Mouse (Mus musculus): ENCODE results near the gene Cfdp1. TPM values are rescaled to one million over a fixed set of nuclear protein-coding genes. Genes with fewer than 3 reads are reported as not detected.

Cfdp1 gene
- polyA plus RNA-seq, 1 experiment from 2014 or later, result 193 TPM

- no peak overlapping the region for H3K4me2 ChIP-seq (replicated peaks)
- no peak overlapping the region for H3K27ac ChIP-seq
- no peak for ATAC-seq
- H3K4me3 ChIP-seq (replicated peaks), result no peak overlapping the region
- no peak overlapping the region for H3K9ac ChIP-seq (replicated peaks)
- WGBS, result 96% methylated on average over 6 of the region's 6 CpGs
- H3K4me1 ChIP-seq (replicated peaks), result peaks cover 23% of the 10 kb centered on the region
- peaks cover 6% of the 10 kb centered on the region for H3K36me3 ChIP-seq
- H3K27me3 ChIP-seq, result no peaks in the 10 kb centered on the region
- H3K9me3 ChIP-seq, result no peaks in the 10 kb centered on the region
Observed at GRCm38 (mm10) chr8:111775766-111776165, 78.3 kb downstream of the Cfdp1 start.

- Histone ChIP-seq H3K27me3 (no peaks in the 10 kb centered on the region), H3K4me3 (replicated peaks) (no peak overlapping the region), H3K9me3 (no peaks in the 10 kb centered on the region), H3K27ac (no peak overlapping the region), H3K36me3 (peaks cover 9% of the 10 kb centered on the region), H3K4me2 (replicated peaks) (no peak overlapping the region), H3K9ac (replicated peaks) (no peak overlapping the region), H3K4me1 (replicated peaks) (peaks cover 25% of the 10 kb centered on the region)
- 91% methylated on average over 5 of the region's 5 CpGs for WGBS
- no peak for ATAC-seq
Observed at GRCm38 (mm10) chr8:111773476-111773875, 80.6 kb downstream of the Cfdp1 start.

DNA sequence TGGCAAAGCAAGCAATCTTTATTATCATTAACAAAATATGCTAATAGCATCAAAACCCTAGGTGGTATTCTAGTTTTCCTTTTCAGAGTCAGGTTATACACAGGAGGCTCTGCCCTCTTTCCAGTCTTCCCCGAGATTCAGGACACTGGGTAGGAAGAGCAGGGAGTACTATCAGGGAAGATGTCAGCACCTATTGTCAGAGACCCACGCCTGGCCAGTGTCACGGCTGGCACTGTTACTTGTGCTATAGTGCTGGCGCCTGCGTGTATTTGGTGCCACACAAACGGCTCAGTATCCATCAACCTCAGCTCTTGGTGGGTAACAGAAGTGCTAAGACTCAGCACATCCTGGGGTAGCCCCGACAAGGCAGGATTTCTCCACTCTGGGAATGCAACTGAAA, 81.0 kb downstream of the Cfdp1 start:
- no peak for ATAC-seq

DNA sequence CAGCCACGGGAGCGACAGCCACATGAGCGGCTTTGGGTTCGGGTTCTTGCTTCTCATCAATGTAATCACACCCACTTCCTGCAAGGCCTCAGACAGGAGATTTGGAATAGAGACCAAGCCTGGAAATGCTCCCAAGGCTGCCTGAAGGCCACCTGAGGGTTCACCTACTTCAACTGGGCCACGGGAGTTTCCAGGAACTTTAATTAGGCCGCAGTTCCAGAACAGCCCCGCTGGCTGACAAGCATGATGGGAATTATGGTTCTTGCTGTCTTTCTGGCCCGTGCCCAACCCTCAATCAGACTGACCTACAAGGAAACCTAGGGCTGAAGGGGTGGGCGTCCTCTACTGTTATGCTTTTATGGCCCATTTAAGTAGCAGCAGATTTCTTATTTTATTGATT, 82.0 kb downstream of the Cfdp1 start:
- Histone ChIP-seq H3K27ac (no peak overlapping the region), H3K36me3 (peaks cover 22% of the 10 kb centered on the region), H3K4me3 (replicated peaks) (no peak overlapping the region), H3K27me3 (no peaks in the 10 kb centered on the region), H3K9me3 (no peaks in the 10 kb centered on the region), H3K4me1 (replicated peaks) (peaks cover 18% of the 10 kb centered on the region), H3K9ac (replicated peaks) (no peak overlapping the region), H3K4me2 (replicated peaks) (no peak overlapping the region)
- ATAC-seq, result no peak
- WGBS, result 92% methylated on average over 9 of the region's 9 CpGs

More for the DNA sequence above, 81.0 kb downstream of the Cfdp1 start:
- Histone ChIP-seq H3K4me3 (replicated peaks) (no peak overlapping the region), H3K9ac (replicated peaks) (no peak overlapping the region), H3K9me3 (no peaks in the 10 kb centered on the region), H3K27me3 (no peaks in the 10 kb centered on the region), H3K4me2 (replicated peaks) (no peak overlapping the region), H3K4me1 (replicated peaks) (peaks cover 21% of the 10 kb centered on the region), H3K36me3 (peaks cover 13% of the 10 kb centered on the region), H3K27ac (no peak overlapping the region)
- 93% methylated on average over 7 of the region's 7 CpGs for WGBS

DNA sequence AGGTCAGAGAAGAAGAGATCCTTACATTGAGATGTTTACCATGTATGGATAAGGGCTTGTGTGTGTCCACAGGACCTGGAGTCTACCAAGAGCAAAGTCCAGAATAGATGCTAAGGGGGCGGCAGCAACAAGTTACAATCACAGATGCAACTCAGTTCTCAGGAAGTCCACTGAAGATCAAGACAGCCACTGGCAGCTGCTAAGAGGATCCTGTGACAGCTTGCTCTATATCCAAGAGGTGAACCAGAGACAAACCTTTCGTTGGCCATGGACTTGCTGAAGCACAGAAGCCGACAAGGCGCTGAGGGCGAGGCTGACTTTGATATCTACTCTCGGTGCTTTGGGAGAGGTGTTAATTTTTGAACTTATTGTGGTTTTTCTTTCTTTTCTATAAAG, 82.5 kb downstream of the Cfdp1 start:
- Histone ChIP-seq H3K27me3 (no peaks in the 10 kb centered on the region), H3K4me3 (replicated peaks) (no peak overlapping the region), H3K4me1 (replicated peaks) (peaks cover 16% of the 10 kb centered on the region), H3K9me3 (no peaks in the 10 kb centered on the region), H3K27ac (no peak overlapping the region), H3K9ac (replicated peaks) (no peak overlapping the region), H3K4me2 (replicated peaks) (no peak overlapping the region), H3K36me3 (peaks cover 27% of the 10 kb centered on the region)
- no peak for ATAC-seq
- 98% methylated on average over 6 of the region's 6 CpGs for WGBS

DNA sequence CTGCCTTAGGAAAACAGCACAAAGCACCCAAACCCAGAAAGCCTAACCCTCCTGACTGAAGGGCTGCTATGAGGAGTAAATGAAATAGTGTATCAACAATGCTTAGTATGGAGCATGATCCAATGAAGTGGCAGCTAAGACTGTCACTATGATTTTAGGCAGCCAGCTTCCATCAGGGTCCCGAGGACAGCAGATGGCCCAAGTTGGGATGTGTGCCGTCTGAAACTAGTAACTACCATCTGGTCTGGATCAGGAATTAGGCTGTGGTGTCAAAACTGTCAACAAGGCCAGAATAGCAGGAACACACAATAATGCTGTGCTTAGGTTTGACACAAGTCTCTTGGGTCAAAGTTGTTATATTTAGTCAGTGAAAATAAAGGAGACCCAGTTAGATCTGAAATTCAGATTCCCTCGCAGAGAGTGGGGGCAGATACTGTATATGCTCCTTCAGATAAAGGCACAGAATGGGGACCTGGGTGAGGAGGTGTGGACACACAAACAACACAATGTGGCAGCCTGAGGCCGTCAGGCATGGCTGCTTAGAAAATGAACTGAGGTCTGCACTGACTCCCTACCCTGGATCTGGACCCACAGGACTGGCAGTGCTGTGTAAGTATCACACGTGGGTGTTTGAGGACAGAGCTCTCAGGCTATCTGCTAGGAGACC, 83.0 kb downstream of the Cfdp1 start:
- no peak overlapping the region for H3K27ac ChIP-seq
- ATAC-seq, result no peak

GRCm38 (mm10) chr8:111769764-111770428, 84.2 kb downstream of the Cfdp1 start:
- H3K9me3 ChIP-seq, result no peaks in the 10 kb centered on the region
- H3K27ac ChIP-seq, result peak overlapping the region; percentile 87
- no peak overlapping the region for H3K4me3 ChIP-seq (replicated peaks)
- 35% methylated on average over 12 of the region's 12 CpGs for WGBS
- ATAC-seq, result peak; percentile 79
- peaks cover 16% of the 10 kb centered on the region for H3K4me1 ChIP-seq (replicated peaks)
- no peak overlapping the region for H3K4me2 ChIP-seq (replicated peaks)
- no peak overlapping the region for H3K9ac ChIP-seq (replicated peaks)
- H3K36me3 ChIP-seq, result peaks cover 40% of the 10 kb centered on the region
- no peaks in the 10 kb centered on the region for H3K27me3 ChIP-seq

More for the DNA sequence above, 83.0 kb downstream of the Cfdp1 start:
- H3K4me1 ChIP-seq (replicated peaks), result peaks cover 16% of the 10 kb centered on the region
- no peak overlapping the region for H3K9ac ChIP-seq (replicated peaks)
- WGBS, result 67% methylated on average over 5 of the region's 5 CpGs
- no peaks in the 10 kb centered on the region for H3K9me3 ChIP-seq
- no peaks in the 10 kb centered on the region for H3K27me3 ChIP-seq
- no peak overlapping the region for H3K4me2 ChIP-seq (replicated peaks)
- H3K4me3 ChIP-seq (replicated peaks), result no peak overlapping the region
- H3K36me3 ChIP-seq, result peaks cover 32% of the 10 kb centered on the region

DNA sequence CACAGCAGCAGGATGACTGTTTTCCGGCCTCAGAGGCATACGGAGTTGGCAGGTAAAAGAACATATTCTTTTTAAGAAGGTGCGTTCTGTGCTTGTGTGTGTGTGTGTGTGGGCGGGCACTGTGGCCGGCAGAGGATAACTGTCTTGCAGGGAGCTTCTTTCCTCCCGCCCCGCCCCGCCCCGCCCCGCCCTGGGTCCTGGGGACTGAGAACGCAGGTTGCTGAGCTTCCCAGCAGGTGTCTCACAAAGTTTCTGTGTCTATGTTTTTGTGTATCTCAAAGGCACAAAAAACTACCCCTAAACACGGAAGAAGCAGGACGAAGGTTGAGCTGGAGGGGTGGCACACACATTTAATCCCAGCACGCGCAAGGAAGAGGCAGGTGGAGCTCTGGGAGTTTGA, 84.8 kb downstream of the Cfdp1 start:
- Histone ChIP-seq H3K4me2 (replicated peaks) (no peak overlapping the region), H3K9ac (replicated peaks) (no peak overlapping the region), H3K4me1 (replicated peaks) (peaks cover 14% of the 10 kb centered on the region), H3K27ac (peak overlapping the region; percentile 87), H3K4me3 (replicated peaks) (no peak overlapping the region), H3K36me3 (peaks cover 35% of the 10 kb centered on the region), H3K9me3 (no peaks in the 10 kb centered on the region), H3K27me3 (no peaks in the 10 kb centered on the region)
- WGBS, result 47% methylated on average over 15 of the region's 15 CpGs
- ATAC-seq, result no peak

GRCm38 (mm10) chr8:111768651-111769050, 85.4 kb downstream of the Cfdp1 start:
- Histone ChIP-seq H3K4me2 (replicated peaks) (no peak overlapping the region), H3K36me3 (peaks cover 34% of the 10 kb centered on the region), H3K9ac (replicated peaks) (no peak overlapping the region), H3K9me3 (no peaks in the 10 kb centered on the region), H3K4me1 (replicated peaks) (peaks cover 11% of the 10 kb centered on the region), H3K27ac (no peak overlapping the region), H3K27me3 (no peaks in the 10 kb centered on the region), H3K4me3 (replicated peaks) (no peak overlapping the region)
- no peak for ATAC-seq
- 89% methylated on average over 6 of the region's 6 CpGs for WGBS

GRCm38 (mm10) chr8:111765616-111766015, 88.5 kb downstream of the Cfdp1 start:
- Histone ChIP-seq H3K4me3 (replicated peaks) (no peak overlapping the region), H3K4me2 (replicated peaks) (no peak overlapping the region), H3K36me3 (peaks cover 34% of the 10 kb centered on the region), H3K27ac (no peak overlapping the region), H3K9ac (replicated peaks) (no peak overlapping the region), H3K4me1 (replicated peaks) (peaks cover 11% of the 10 kb centered on the region), H3K9me3 (no peaks in the 10 kb centered on the region), H3K27me3 (no peaks in the 10 kb centered on the region)
- no peak for ATAC-seq
- WGBS, result 74% methylated on average over 4 of the region's 4 CpGs

DNA sequence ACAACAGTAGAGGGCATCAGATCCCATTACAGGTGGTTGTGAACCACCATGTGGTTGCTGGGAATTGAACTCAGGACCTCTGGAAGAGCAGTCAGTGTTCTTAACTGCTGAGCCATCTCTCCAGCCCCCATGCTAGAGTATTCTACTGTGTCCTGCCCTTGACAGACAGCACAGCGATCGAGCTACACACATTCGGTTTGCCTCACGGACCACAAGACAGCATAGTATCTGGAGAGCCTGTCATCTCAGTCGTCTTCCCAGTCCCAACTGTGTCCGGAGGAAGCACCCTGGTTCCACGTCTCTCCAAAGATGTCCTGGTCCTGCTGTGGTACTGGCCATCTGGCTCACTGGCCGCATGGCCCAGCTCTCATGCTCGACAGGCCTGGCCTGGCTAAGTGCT, 89.0 kb downstream of the Cfdp1 start:
- H3K4me2 ChIP-seq (replicated peaks), result no peak overlapping the region
- 97% methylated on average over 9 of the region's 9 CpGs for WGBS

GRCm38 (mm10) chr8:111760708-111761107, 93.4 kb downstream of the Cfdp1 start:
- H3K9me3 ChIP-seq, result no peaks in the 10 kb centered on the region

More for the DNA sequence above, 89.0 kb downstream of the Cfdp1 start:
- Histone ChIP-seq H3K4me1 (replicated peaks) (peaks cover 10% of the 10 kb centered on the region), H3K9ac (replicated peaks) (no peak overlapping the region), H3K27ac (no peak overlapping the region), H3K4me3 (replicated peaks) (no peak overlapping the region), H3K36me3 (peaks cover 34% of the 10 kb centered on the region), H3K9me3 (no peaks in the 10 kb centered on the region), H3K27me3 (no peaks in the 10 kb centered on the region)
- no peak for ATAC-seq

More at GRCm38 (mm10) chr8:111760708-111761107, 93.4 kb downstream of the Cfdp1 start:
- Histone ChIP-seq H3K4me2 (replicated peaks) (no peak overlapping the region), H3K27ac (no peak overlapping the region), H3K36me3 (peaks cover 6% of the 10 kb centered on the region), H3K4me3 (replicated peaks) (no peak overlapping the region), H3K4me1 (replicated peaks) (0 out of 2 replicates have a peak, but pooled peaks cover 2% of the 10 kb centered on the region), H3K27me3 (no peaks in the 10 kb centered on the region), H3K9ac (replicated peaks) (no peak overlapping the region)
- WGBS, result 83% methylated on average over 13 of the region's 13 CpGs
- no peak for ATAC-seq

All from midbrain, embryonic 13.5 days (tissue).